9 mouse cellular contexts compared by ENCODE assay signal in the genomic region with DNA sequence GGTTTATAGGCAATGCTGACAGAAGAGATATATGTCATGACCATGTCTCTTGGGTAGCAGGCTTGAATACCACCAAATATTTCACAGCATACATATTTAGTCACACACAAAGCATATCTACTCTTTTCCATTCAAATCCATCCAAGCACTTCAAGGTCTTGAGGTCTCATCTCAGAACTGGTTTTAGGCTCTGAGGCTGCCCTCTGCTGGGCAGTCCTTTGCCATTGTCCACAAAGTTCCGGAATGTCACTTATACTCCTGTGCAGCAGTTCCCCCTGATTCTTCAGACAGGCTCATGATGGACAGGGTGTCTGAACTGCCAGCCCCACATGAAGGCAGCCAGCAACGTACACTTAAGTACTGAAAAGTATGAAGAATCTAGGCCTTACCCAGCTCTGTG. TPM values are rescaled to one million over a fixed set of nuclear protein-coding genes. Genes with fewer than 3 reads are reported as not detected.
DNase-seq lines count a peak whose midpoint lies in the region; ATAC-seq and TF ChIP-seq lines count a peak whose summit lies in the region.
"Had no signal": no experiment of that assay in that cellular context is flagged by ENCODE, and none has a peak within 500 bp of the region (broad histone marks: within the 10 kb centered on the region; RNA-seq: fewer than 3 reads in every experiment).

No protein-coding gene starts in this region.

- peak; percentile 75 for TF ChIP-seq CTCF in hindbrain, postnatal 0 days (IDR thresholded peaks at IDR 0.05; ENCODE audit: low read depth)

- H3K9ac ChIP-seq in hindbrain, postnatal 0 days (replicated peaks; ENCODE audit: low read length) = no peak overlapping the region
- H3K9ac ChIP-seq: midbrain, embryonic 12.5 days had no signal

- H3K27me3 ChIP-seq in hindbrain, postnatal 0 days (ENCODE audit: insufficient read depth, low read length) = no peaks in the 10 kb centered on the region

- H3K4me3 ChIP-seq in hindbrain, postnatal 0 days (ENCODE audit: low read length) = no peak overlapping the region
- H3K4me3 ChIP-seq: midbrain, embryonic 12.5 days had no signal

- WGBS in hindbrain, postnatal 0 days = 53% methylated on average over 2 of the region's 2 CpGs

- peaks cover 7% of the 10 kb centered on the region; the same call in 1 of the 2 replicates for H3K4me1 ChIP-seq in hindbrain, postnatal 0 days (ENCODE audit: insufficient read depth, low read length)

- no peak overlapping the region for H3K4me2 ChIP-seq in hindbrain, postnatal 0 days (ENCODE audit: low read depth, low read length)
- H3K4me2 ChIP-seq: midbrain, embryonic 12.5 days had no signal

- peaks cover 34% of the 10 kb centered on the region for H3K36me3 ChIP-seq in hindbrain, postnatal 0 days (ENCODE audit: insufficient read depth, low read length)

- no peak overlapping the region for H3K27ac ChIP-seq in hindbrain, postnatal 0 days
- H3K27ac ChIP-seq: midbrain, embryonic 12.5 days had no signal

- no peaks in the 10 kb centered on the region for H3K9me3 ChIP-seq in hindbrain, postnatal 0 days (ENCODE audit: low read length)

- ATAC-seq in hindbrain, postnatal 0 days = no peak
- ATAC-seq in frontal cortex, adult (ENCODE audit: low TSS enrichment) = no peak

- DNase-seq in embryo, embryonic 10 days (ENCODE audit: low spot score) = peak; percentile 70
- no peak for DNase-seq in embryo, embryonic 9.5 days (ENCODE audit: extremely low spot score)
- peak; percentile 38 for DNase-seq in ovary, postnatal 36 days (ENCODE audit: low spot score)
- DNase-seq in ovary, postnatal 10 days (ENCODE audit: low spot score) = no peak
- DNase-seq in hindbrain, postnatal 0 days (ENCODE audit: low spot score) = peak; percentile 60
- DNase-seq in retina, embryonic 14.5 days (ENCODE audit: low spot score) = peak; percentile 77
- DNase-seq in layer of hippocampus, adult 18-20 months (ENCODE audit: low spot score in 2 of 2) = no peak

RNA-seq across cellular contexts. Expression of a gene that starts 4.8 kb away (rescaled TPM):
- total RNA-seq in hindbrain, postnatal 0 days (2014; rRNA removed) = 0.63 and 1.3 TPM in 2 replicates
- polyA plus RNA-seq in hindbrain, postnatal 0 days (2015; fragmentation: Nextera tagmentation; extraction: Ambion mirVana) = 2.1 and 2.4 TPM in 2 replicates
- 1 to 10 TPM; 1.1 to 1.2 TPM for total RNA-seq in layer of hippocampus, adult 18-20 months (2021)

RNA-seq across cellular contexts. Expression of a gene that starts 5.1 kb away (rescaled TPM):
- 18.9 and 25.8 TPM in 2 replicates for total RNA-seq in hindbrain, postnatal 0 days (2014; rRNA removed)
- polyA plus RNA-seq in hindbrain, postnatal 0 days (2015; fragmentation: Nextera tagmentation; extraction: Ambion mirVana) = 3.4 and 3.9 TPM in 2 replicates
- 10 to 100 TPM; 39.9 to 42.0 TPM for total RNA-seq in layer of hippocampus, adult 18-20 months (2021)

RNA-seq across cellular contexts. Expression of a gene that starts 24.4 kb away (rescaled TPM):
- 13.9 and 15.9 TPM in 2 replicates for total RNA-seq in hindbrain, postnatal 0 days (2014; rRNA removed)
- polyA plus RNA-seq in hindbrain, postnatal 0 days (2015; fragmentation: Nextera tagmentation; extraction: Ambion mirVana) = 41.4 and 41.9 TPM in 2 replicates
- 10 to 100 TPM; 23.0 to 23.5 TPM for total RNA-seq in layer of hippocampus, adult 18-20 months (2021)

Comparison
In these comparisons a context has a peak if more than half of its experiments do, and no peak if none do; other contexts are left out.
1. DNase-seq: peak in embryo, embryonic 10 days (single experiment), ovary, postnatal 36 days (single experiment), hindbrain, postnatal 0 days (single experiment) and retina, embryonic 14.5 days (single experiment); none in embryo, embryonic 9.5 days (single experiment), ovary, postnatal 10 days (single experiment) and layer of hippocampus, adult 18-20 months (0 of 2).